Mouse (Mus musculus): Measurements from ENCODE around the gene Capns1. TPM values are rescaled to one million over a fixed set of nuclear protein-coding genes. Genes with fewer than 3 reads are reported as not detected.
"Not testable (repeated sequence)": the region's sequence is repeated elsewhere in the genome, so short reads cannot be mapped to it uniquely, and the experiment has no call there.

Capns1 gene
- total RNA-seq (2021) = 100 to 1,000 TPM; 251 to 261 TPM

- DNase-seq = peak; percentile 75
Observed at GRCm38 (mm10) chr7:30198481-30198971, at the start of gene Capns1. Capns1 (minus strand) TSS chr7:30198811.

DNA sequence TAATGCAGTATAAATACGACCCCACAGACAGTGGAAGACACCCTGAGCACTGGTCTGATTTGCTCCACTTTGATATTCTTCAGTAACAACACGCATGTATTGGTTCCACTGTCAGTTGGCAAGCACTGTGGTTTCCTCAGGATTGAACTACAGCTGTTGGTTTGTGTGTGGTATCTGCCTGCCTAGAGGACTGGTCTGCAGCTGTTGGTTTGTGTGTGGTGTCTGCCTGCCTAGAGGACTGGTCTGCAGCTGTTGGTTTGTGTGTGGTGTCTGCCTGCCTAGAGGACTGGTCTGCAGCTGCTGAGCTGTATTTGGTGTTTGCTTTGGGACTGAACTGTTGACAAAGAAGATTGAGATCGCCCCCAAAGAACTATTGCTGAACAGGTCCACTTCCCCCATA is 38.8 kb upstream of the Capns1 start:
- not testable (repeated sequence) for DNase-seq

GRCm38 (mm10) chr7:30235625-30236024 is 37.0 kb upstream of the Capns1 start, which contains the start of gene Ovol3:
Ovol3 (minus strand) TSS chr7:30235725.
- no peak for DNase-seq

GRCm38 (mm10) chr7:30235091-30235490 is 36.5 kb upstream of the Capns1 start:
- no peak for DNase-seq

DNA sequence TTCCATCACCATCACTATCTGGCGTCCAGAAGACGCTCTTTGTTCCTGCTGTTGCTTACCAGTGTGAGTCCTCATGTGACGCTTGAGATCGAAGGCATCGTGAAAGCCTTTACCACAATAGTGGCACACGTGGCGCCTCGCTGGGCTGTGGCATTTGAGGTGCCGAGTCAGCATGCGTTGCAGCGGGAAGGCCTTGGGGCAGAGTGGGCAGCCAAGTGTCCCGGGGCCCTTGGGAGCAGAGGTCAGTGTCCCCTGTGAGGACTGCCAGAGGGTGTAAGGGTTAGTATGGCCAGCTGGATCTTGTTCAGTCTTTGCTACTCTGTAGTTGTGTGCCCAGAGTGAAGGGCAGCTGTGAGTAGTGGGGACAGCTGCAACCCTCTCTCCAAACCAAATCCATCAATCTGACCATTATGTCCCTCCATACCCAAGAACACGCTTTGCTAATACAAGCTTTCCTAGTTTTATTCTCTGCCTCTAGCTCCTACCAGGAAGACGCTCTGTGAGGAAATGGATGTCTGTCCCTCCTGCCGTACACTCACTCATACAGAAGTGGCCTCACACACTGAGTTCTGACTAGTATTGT is 35.8 kb upstream of the Capns1 start:
- DNase-seq = no peak

DNA sequence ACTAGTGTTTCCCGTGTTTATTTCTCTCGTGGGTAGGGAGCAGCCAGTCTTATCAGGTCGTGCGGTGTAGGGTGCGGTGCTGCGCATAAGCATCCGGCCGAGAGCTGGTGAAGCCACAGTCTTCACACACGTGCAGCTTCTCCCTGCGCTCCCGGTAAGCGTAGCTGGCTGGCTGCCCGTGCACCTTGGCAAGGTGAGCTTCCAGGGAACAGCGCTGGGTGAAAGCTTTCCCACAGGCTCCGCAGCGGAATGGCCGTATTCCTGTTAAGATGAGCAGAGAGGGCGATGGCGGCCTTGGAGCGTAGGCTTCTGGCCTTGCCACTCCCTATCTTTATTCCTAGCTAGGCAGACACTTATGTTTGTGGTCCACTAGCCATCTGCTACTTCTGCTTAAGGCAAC is 34.8 kb upstream of the Capns1 start:
- peak; percentile 30 for DNase-seq

DNA sequence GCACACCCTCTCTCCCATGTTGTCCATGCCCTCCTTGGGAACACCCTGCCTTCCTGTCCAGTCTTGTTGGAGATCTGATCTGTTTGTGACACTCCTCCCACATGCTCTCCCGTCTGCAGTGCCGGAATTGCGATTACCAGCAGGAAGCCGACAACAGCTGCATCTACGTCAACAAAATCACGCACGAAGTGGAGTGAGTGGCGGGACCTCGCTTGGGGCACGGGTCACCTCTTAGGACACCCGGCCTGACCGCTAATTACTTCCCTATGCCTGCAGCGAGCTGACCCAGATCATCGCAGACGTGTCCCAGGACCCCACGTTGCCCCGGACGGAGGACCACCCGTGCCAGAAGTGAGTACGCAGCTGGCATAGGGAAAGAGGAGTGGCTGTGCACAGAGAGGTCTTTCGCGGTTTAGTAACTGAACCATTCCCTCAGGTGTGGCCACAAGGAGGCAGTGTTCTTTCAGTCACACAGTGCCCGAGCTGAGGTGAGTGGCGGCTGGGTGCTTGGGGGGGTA is 34.1 kb upstream of the Capns1 start:
- peak; percentile 77 for DNase-seq

DNA sequence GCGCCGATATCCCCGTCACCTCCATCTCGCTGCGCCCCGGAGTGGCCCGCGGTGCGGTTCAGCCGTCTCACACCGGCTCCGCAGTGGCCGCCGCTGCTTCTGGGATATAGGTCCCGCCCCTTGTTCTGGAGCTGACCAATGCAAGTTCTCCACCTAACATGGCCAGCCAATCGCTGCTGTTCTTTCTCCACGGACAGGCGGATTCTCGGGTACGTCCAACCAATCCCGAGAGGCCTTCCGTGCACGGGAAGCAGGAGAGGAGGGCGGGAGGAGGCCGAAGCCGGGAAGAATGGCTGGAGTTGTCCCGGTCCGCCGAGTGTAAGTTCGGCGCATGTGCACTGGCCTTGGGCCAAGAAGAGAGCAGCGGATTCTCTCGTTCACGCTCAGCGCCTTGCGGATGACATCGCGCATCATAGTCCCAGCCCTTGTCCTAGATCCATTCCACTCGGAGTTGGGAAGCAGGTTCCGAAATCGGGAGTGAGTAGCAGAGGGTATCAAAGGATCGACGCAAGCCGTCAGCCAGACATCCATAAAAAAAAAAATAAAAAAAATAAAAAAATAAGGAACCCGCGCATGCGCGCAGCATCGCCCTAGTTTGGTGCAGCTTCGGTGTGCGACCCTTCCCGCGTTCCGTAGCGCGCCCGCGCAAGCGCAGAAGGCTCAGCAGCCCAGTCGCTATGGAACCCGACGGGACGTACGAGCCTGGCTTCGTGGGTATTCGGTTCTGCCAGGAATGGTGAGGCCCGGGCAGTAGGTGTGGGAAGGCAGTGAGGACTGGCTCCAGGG is 33.3 kb upstream of the Capns1 start, which contains the start of the genes Polr2i and Tbcb:
Gene Polr2i, plus strand, starts transcription at position 280 of the 786 bp plus-strand sequence.
Gene Tbcb, minus strand, starts transcription at position 604 of the 786 bp plus-strand sequence.
- peak; percentile 98 for DNase-seq

GRCm38 (mm10) chr7:30231328-30231668 is 32.7 kb upstream of the Capns1 start:
- no peak for DNase-seq

DNA sequence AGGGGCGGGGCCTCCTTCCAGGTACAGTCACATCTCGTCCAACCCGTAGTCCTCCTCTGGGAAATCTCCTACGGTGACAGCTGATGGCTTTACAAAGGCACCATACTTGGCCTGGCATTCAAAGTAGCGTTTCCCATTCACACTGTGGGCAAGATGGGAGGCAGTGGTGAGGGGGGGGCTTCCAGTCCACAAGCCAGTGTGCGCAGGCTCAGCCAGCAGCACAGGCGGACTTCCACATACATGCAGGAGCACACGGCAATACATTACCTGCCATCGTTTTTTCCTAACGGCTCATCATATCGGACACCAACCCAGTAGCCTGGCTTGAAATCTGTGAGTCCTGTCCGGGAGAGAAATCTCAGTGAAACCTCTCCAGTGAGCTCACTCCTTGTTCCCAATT is 25.6 kb upstream of the Capns1 start:
- DNase-seq = no peak

DNA sequence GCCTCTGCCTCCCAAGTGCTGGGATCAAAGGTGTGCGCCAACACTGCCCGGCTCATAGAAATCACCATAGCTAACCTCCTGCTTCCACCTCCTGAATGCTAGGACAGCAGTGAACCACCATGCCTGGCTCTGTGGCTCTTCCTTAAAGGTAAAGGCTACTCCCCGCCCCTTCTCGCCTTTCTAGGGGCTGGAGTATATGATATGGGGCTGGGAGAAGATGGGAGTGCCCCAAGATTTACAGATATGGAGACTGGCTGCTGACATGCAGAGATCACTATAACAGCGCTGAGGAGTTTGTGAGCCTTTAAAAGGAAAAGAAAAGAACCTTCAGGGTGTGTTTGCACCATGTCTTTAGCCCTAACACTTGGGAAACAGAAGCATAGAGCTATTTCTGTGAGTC is 23.6 kb upstream of the Capns1 start:
- DNase-seq = no peak

DNA sequence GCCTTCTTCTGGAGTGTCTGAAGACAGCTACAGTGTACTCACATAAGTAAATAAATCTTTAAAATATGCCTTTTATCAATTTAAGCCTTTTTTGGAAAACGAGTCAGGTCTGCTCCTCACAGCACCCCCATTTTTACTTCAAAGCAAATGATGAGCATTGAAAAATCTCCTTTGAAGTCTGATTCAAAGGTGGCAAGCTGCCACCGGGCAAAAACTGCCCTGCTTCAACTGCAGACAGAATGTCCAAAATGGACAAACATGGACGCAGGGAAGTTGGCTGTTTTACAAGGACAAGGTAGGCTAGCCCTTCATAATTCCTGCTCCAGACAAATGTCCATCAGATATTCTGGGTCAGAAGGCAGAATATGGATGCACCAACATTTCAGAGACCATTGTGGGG is 22.8 kb upstream of the Capns1 start:
- no peak for DNase-seq

DNA sequence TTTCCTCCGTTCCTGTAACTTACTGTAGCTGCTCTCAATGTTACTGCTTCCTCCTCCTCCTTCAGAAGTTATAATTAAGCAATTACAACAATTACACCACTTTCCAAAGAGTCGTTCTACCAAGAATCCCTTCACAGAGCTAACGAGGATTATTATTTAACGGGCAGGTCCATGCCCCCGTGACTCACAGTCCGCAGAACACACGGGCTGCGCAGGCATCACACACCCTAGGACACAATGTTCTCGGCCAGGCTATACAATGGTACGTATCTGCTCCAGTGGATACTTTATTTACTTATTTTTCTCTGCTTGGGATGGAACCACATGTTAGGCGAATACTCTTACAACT is 21.4 kb upstream of the Capns1 start:
- DNase-seq = no peak

DNA sequence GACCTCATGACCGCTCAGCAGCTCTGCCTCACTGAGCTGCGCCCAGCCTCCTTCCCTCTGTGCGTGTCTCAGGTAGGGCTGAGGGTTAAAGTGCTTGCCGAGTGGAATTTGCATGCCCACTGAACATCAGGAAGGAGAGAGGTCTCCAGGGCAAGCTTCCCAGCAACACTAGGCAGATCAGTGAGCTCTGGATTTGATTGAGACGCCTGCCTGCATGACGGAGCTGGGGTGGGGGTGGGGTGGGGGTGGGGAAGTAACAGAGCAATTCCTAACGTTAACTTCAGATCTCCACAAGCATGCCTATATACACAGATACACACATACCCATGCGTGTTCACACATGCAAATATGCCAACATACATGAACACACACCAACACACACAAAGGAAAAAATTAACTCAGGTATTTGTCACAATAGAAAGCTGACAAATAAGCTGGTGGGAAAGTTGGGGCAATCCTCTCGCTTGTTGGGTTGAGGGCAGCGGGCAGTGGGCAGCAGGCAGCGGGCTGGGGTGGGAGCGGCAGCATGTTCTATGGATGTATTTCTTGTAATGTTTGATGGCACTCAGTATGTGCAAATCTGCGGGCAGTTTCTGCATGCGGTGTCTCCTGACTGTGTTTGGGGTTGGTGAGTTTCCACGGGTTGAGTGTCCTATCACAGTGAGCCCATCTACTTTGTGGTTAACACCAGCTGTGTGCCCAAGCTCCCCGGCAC is 20.8 kb upstream of the Capns1 start:
- DNase-seq = peak; percentile 71

GRCm38 (mm10) chr7:30217277-30217676 is 18.7 kb upstream of the Capns1 start:
- no peak for DNase-seq

GRCm38 (mm10) chr7:30216723-30217151 is 18.1 kb upstream of the Capns1 start:
- DNase-seq = peak; percentile 85

GRCm38 (mm10) chr7:30215875-30216274 is 17.3 kb upstream of the Capns1 start:
- no peak for DNase-seq

- DNase-seq = no peak
Observed at GRCm38 (mm10) chr7:30213881-30214280, 15.3 kb upstream of the Capns1 start.

GRCm38 (mm10) chr7:30211025-30211424 is 12.4 kb upstream of the Capns1 start:
- DNase-seq = no peak

DNA sequence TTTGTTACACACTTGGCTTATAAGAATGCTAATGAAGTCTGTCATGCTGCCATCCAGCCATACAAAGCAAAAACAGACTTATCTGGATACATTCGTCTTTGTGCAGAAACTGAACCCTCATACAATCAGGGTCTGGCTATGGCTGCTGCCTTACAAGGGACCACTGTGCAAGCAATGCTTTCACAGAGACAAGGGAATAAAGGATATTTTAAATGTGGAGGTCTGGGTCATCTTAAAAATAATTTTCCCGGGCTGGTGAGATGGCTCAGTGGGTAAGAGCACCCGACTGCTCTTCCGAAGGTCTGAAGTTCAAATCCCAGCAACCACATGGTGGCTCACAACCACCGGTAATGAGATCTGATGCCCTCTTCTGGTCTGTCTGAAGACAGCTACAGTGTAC is 7.8 kb upstream of the Capns1 start:
- DNase-seq = not testable (repeated sequence)

DNA sequence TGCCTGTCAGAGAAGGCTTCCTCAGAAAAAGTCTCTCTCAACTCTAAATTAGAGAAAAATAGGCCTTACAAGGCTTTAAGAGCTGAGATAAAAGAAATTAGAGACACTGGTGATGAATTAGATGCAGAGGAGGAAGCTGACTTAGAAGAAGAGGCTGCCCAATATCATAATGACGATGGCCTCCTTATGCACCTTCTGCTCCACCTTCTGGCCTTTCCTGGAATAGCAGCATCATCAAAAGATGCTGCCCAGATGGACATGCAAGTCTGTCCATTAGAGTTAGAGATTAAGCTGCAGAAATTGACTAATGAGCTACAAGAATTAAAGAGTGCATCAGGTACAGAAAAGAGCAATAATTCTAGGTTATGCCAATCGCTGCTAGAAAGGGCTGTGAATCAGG is 6.8 kb upstream of the Capns1 start:
- peak; percentile 81 for DNase-seq

DNA sequence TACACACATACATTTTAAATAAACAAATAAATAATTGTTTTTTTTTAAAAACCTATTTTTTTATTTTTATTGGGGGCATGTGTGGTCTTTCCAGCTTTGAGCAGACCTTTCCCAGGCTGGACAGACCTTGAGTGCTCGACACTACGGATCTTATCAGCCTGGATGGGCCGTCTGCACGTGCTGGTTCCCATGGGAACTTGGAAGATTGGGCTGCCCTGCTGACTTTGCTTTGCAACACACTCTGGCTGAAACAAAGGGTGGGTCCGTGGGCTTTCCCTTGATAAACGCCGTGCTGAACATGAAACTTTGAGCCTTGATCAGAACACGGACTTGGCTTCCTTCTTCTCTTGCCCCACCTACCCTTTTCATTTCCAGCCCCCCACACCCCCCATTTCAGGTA is 5.8 kb upstream of the Capns1 start:
- DNase-seq = no peak

Data from heart, postnatal 4 days (tissue).